Mouse (Mus musculus): ENCODE data around the gene Tapt1.

DNA sequence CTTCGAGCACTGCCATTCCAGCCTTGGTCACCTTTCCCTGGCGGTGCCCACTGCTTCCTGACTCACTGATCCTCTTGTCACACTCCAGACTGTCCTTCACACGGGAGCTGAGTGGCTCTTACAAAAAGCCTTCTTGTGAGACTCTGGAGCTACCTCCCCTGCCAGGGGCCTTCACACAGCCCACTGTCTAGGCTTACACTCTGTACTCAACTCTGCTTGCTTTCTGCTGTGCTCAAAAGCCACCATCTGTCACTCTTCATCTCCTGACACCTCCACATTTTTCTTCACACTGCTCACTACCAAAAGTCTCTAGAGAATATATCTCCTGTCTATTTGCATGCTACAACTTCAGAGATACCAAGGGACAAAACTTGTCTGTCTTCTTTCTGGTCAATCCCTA is 46.0 kb downstream of the Tapt1 start:
- TF ChIP-seq CTCF (IDR thresholded peaks at IDR 0.05; ENCODE audit: extremely low read depth, insufficient read length, insufficient replicate concordance, low read depth, low read length) (no peak), POLR2A (IDR thresholded peaks at IDR 0.05; ENCODE audit: low read depth, low read length) (no peak)

Data from small intestine, adult 2 months (tissue).